Mouse (Mus musculus): ENCODE data around the gene Meaf6.

Meaf6 gene

DNA sequence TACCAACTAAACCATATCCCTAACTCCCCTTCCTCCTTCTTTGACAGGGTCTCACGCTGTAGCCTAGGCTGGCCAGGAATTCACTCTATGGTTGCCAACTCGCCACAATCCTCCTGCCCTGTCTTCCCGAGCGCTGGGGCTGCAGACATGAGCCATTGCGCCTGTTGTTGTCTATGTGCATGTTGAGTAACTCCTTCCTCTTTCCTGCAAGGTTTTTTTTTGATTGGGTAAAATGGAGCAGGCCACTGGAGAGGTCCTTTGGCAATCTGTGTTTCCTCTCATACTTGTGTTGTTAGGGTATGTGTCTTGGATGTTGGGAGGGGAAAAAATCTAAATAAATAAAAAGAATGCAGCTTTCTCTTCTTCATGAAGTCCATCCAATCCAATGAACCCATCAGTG, 59.3 kb downstream of the Meaf6 start:
- DNase-seq (ENCODE audit: low read depth, low spot score): no peak

DNA sequence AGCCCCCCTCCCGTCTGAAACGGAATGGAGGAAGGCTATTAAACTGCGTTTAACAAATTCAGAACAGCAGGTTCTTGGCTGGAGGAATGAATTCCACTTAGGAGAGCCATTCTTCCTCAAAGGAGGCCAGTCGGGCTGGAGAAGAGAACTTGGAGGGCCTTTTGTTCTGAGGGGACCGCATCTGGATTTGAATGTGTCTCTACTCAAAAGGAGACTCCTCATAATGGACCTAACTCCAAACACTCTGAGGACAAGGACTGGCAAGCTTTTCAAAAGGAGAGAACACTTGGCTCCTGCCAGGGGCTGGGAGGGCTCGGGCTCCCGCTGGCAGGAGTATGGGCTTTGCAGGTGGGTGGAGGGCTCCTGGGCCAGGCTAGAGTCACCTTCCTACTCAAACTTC, 59.7 kb downstream of the Meaf6 start:
- DNase-seq (ENCODE audit: low read depth, low spot score): no peak

DNA sequence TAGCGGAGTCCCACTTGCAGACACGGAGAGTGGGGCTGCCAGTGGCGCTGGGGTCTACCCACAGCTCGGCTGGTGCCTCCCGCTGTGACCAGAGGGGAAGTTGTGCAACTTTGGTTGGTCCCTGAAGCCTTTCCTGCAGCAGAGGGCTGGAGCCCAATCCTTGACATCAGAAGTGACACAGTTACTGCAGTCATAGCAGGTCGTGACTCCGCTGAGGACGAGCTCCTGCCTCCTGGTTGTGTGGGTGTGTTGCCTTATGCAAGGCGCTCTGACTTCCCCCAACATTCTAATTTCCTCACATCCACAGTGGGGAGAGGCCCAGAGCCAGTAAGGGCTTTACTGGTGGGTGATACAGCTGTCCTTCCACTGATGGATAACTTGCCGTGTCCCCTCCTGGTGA, 60.3 kb downstream of the Meaf6 start:
- no peak for DNase-seq (ENCODE audit: low read depth, low spot score)

DNA sequence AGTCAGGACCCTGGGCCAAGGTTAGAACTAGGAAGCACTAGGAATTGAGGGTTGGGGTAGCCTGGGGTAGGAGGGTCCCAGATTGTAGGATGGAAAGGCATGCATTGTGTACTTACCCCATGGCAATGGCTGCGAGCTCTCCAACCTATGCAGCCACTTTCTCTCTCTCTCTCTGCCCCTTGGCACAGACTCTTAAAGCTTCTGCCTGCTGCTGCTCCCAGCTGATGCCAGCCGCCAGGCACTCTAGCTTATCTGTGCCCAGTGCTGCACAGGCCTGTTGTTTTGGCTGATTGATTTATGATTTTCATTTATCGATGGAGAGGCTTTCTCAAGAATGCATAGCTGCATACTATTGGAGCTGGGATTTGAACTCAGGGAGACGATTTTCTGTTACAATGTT, 63.0 kb downstream of the Meaf6 start:
- DNase-seq (ENCODE audit: low read depth, low spot score): no peak

DNA sequence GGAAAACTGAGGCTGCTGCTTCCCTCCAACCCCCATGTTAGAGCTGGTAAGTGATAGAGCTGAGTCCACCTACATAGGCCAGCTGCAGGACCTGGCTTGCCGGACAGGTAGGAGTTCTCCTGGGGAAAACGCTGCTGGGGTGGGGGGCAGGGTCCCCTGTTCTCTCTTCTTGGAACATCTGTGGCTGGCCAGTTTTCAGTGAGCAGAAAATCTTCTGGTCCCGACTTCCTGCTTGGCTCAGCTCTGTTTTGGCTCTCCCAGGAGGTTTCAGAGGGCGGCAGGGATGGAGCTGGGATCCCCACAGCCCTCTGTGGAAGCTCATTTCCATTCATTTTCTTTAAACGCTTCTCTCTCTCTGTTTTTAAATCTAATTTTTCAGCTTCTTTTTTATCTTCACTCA, 64.5 kb downstream of the Meaf6 start:
- DNase-seq (ENCODE audit: low read depth, low spot score): no peak

DNA sequence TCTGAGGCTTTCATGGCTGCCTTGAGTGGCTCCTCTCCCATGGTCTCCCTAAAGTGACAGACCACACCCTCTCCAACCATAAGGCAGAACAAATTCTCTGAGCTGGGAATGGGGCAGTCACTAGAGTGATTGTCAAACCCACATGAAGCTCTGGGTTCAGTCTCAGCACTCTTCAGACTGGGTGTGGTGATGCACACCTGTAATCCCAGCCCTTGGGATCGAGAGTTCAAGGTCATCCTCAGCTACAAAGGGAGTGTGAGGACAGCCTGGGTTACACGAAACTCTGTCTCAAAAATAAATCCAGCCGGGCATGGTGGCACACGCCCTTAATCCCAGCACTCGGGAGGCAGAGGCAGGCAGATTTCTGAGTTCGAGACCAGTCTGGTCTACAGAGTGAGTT, 67.5 kb downstream of the Meaf6 start:
- DNase-seq (ENCODE audit: low read depth, low spot score): no peak

DNA sequence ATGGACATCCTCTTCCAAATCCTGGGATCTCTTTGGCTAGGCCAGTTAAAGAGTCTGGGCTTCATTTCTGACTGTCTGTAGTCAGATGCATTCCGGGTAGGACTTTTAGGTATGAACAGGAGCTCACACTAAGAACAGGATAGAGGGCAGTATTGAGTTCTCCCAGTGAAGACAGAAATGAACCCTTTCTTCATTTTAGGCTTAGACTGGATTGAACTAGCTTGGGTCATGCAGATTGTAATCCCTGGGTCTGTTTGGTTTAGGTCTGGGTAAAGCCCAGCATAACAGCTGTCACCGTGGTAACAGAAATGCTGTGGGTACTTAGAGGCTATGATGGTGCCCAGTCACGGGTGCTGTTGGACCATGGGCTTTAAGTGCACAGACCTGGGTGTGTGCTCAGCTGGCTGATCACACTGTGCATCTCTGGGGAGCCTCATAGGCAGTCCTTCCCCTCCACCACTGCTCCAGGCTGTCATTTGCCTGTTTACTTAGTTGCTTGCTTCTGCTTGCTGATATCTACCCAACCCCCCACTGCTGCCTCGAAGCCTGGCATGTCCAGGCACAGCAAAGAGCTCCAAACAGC, 68.8 kb downstream of the Meaf6 start:
- DNase-seq (ENCODE audit: low read depth, low spot score): no peak

DNA sequence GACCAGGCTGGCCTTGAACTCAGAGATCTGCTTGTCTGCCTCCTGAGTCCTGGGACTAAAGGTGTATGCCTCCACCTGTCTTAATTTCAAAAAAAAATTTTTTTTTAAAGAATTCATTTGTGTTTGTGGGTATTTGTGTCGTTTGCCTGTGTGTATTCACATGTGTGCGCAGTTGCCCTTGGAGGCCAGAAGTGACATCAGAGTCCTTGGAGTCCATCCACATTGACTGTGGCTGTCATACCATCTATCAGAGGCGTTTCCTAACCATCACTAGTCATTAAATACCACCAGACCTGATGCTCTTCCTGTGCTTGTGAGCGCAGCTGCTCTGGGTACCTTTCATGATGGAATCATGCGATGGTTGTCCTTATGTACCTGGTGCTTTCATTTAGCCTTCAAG, 70.7 kb downstream of the Meaf6 start:
- DNase-seq (ENCODE audit: low read depth, low spot score): no peak

DNA sequence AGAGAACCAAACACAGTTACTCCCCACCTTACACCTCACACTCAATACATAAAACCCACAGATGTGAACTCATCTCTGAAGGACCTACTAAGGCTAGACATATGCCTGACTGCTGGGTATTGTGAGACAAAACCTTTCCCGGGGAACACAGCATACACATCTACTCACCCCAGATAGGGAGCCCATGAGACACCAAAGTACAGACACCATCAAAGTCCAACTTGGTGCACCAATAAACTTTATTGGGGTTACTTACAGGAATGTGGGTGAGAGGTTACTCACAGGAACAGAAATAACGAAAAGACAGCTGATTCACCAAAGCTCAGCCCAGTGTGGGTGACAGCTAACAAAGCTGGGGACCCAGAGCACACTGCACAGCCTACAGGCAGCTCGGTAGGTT, 72.4 kb downstream of the Meaf6 start:
- DNase-seq (ENCODE audit: low read depth, low spot score): no peak

DNA sequence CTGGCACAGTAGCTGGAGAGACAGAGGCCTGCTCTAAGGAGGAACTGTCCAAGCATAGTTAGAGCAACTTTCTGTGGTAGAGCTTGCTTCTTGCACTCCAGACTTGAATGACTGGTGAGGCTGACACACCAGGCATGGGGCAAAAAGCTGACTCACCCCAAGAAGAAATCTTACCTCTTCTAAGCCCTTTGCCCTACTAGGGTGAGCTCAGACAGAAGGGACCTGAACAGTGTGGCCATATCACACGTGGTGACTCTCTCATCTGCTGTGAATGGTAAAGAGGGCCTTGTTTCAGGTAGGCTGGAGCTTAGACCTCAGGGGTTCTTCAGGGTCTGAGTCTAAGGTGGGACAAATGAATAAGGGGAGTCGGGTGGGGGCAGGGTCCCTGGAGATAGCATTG, 73.1 kb downstream of the Meaf6 start:
- DNase-seq (ENCODE audit: low read depth, low spot score): peak; percentile 17

DNA sequence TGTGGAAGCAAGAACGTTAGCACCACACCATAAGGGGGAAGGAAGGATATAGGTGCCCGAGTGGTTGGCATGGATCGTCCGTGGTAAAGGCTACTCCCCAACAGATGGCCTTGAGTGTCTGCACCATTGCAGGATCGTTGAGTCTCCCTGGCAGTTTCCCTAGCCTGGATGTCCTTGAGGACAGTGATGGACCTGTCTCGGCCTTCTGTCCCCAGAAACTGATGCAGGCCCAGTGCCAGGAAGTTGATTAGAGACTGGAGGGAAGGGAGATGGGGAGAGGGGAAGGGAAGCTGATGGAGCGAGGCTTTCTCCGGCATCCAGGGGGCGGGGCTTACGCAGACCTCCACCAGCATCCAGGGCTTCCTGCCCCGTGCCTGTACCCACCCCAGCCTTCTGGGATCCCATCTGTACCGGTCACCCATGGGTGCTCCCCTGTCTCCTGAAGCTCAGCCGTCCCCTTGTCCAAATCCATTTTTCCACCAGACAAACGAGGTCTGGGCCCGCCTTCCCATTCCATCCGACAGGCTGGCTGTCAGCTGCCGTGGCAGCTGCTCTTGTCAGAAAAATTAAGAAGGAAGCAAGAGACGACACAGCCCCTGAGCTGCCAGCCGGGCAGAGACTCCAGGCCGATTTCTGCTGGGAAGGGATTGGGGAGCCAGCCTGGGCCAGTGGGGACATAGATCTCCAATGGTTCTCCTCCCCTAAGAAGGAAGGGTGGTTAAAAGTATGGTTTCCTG, 73.8 kb downstream of the Meaf6 start:
- DNase-seq (ENCODE audit: low read depth, low spot score): no peak

DNA sequence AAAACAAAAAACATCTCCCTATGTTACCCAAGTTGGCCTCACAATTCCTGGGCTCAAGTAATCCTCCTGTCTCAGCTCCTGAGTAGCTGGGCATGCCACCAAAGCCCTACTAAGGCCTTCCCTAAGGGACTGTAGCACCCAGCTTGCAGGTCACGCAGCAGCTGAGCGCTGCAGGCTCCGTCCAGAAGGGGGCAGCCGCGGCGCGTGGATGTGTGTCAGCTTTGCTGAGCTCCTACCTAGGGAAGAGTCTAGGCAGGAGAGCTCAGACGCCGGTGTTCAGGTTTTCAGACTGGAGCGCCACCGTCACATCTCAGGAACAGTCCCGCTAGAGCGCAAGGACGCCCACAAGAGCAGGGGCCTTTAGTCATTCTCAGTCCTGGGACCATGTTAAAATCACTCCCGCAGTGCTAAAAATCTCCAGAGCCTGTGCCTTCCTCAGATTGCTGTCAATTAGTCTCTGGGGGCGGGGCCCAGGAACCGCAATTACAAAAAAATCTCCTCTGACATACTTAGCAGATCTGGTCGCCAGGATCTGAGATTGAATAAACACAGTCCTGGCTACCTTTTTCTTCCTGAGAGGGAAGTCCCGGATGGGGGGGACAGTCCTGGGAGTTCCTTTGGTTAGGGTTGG, 75.5 kb downstream of the Meaf6 start:
- peak; percentile 77 for DNase-seq (ENCODE audit: low read depth, low spot score)

DNA sequence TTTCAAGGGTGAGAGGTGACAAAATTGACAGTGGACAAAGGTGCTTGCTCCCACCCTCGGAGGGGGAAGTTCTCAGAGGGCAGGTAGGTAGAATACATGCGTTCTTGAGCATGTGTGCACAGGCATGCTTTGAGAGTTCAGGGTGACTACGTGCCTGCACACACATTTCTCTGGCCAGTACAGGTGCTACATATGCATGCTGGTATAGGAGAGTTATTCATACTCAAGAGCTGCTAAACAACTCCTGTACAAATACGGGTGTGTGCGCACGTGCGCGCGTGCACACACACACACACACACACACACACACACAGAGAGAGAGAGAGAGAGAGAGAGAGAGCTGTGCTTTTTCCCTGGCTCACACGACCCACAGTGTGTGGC, 76.0 kb downstream of the Meaf6 start:
- DNase-seq (ENCODE audit: low read depth, low spot score): no peak

DNA sequence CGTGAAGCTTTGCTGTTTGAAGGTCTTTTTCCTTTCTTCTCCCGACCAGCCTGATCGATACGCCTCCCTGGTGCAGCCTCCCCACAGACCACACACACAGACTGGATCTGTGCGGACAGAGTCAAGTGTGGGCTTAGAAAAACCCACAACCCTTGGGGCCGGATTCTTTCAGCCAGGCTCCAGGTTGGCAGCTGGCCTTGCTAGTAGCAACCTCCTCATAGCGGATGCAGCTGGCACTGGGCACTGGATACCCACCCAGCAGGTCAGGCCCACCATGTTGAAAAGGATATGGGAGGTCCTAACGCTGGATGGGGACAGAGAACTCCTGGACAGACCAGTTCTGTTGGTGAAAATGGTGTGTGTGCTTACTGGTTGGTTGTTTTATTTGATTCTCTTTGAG, 76.5 kb downstream of the Meaf6 start:
- no peak for DNase-seq (ENCODE audit: low read depth, low spot score)

DNA sequence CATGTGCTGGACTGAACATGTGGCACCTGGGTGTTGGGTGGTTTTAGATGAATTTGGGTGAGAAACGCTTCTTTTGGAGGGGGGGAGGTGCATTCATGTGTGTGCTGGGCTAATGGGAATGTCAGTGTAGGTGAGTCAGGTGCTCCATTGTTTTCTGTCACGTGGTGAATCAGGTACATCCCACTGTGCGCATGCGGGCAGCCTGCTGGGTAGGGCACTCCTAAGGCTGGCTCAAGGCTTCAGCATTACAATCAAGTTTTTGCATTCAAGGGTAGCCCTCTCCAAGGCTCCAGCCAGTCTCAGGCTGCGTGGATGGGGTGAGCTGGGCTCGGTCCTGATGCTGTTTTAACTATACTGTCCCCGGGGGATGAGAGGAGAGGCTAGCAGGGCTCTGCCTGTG, 77.8 kb downstream of the Meaf6 start:
- DNase-seq (ENCODE audit: low read depth, low spot score): no peak
